Mouse (Mus musculus) kidney, embryonic 16.5 days (tissue): ENCODE results near the gene Barhl1. TPM values are rescaled to one million over a fixed set of nuclear protein-coding genes. Genes with fewer than 3 reads are reported as not detected.

Source experiments
- ATAC-seq: fragments of 200-750 bp; cut with Nextera tagmentation; 2 replicates; pipeline ENCODE4 v1.8.0; 2017; ENCODE audit warnings: moderate TSS enrichment; ENCODE audit not compliant: low FRiP score, low TSS enrichment
- H3K27ac ChIP-seq: fragments of 300-500 bp; sonication (generic); 2 replicates; pipeline ENCODE4 v1.5.1; 2014; ENCODE audit warnings: low read length
- H3K27me3 ChIP-seq: fragments of 300-500 bp; sonication (generic); 2 replicates; pipeline ENCODE4 v1.6.1; 2014; ENCODE audit warnings: low read length, control low read depth, mixed read lengths; ENCODE audit not compliant: insufficient read depth
- H3K36me3 ChIP-seq: fragments of 300-500 bp; sonication (generic); 2 replicates; pipeline ENCODE4 v1.6.1; 2014; ENCODE audit warnings: low read length, control low read depth, mixed read lengths; ENCODE audit not compliant: insufficient read depth
- H3K4me1 ChIP-seq: fragments of 300-500 bp; sonication (generic); 2 replicates; pipeline ENCODE4 v1.6.1; 2014; ENCODE audit warnings: low read length, control low read depth, mixed read lengths; ENCODE audit not compliant: insufficient read depth
- H3K4me2 ChIP-seq: fragments of 300-500 bp; sonication (generic); replicated peaks from 2 replicates; pipeline ENCODE4 v1.6.1; 2014; ENCODE audit warnings: low read depth, low read length
- H3K4me3 ChIP-seq: fragments of 300-500 bp; sonication (generic); 2 replicates; pipeline ENCODE4 v1.5.1; 2014; ENCODE audit warnings: mild to moderate bottlenecking, low read length
- H3K9ac ChIP-seq: fragments of 300-500 bp; sonication (generic); replicated peaks from 2 replicates; pipeline ENCODE4 v1.6.1; 2014; ENCODE audit warnings: low read length
- H3K9me3 ChIP-seq: fragments of 300-500 bp; sonication (generic); 2 replicates; pipeline ENCODE4 v1.6.1; 2016; ENCODE audit warnings: low read length, control low read depth
- WGBS: fragments of 180-500 bp; shearing (Covaris S2); extraction: QIAGEN DNeasy Blood & Tissue Kit; methylation state at CpG from one replicate; pipeline ENCODE4 v1.1.7; 2014; 5-methylcytosine and 5-hydroxymethylcytosine counted together
- polyA plus RNA-seq: library from polyadenylated mRNA; unstranded; fragments of >200 nt; fragmentation: Nextera tagmentation; extraction: Ambion mirVana; gene quantifications from 2 replicates; pipeline ENCODE4 v1.2.1, GENCODE M21; 2015

The Barhl1 gene
- polyA plus RNA-seq, result not detected in 2 replicates

DNA sequence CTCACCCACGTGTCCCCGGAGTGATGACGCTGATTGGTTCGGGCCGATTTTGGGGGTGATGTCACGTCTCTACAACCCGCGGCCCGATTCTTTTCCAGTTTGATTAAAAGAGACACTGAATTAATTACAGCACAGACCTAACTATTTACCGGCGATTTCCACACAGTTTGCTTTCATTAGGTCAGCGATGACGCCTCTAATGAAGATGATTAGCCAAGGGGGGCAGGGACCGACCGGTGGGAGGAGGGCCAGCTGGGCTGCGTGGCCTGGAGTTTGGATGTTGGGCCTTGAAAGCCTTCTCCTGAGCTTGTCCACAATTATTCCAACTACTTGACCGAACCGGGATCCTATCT lies at the start of gene Barhl1:
Gene Barhl1, minus strand, starts transcription at position 156 of the 353 bp plus-strand sequence.
- no peak within 1 kb of the TSS for H3K27ac ChIP-seq
- H3K4me2 ChIP-seq, result 0 out of 2 replicates have a peak within 1 kb of the TSS, but pooled peaks have one; percentile 21
- 2% methylated on average over 18 of the region's 18 CpGs for WGBS
- H3K27me3 ChIP-seq, result peaks cover 97% of the 10 kb centered on the region
- H3K9me3 ChIP-seq, result no peaks in the 10 kb centered on the region
- H3K4me1 ChIP-seq, result no peaks in the 10 kb centered on the region
- H3K4me3 ChIP-seq, result peak within 1 kb of the TSS; percentile 2; the same call in 1 of the 2 replicates
- H3K36me3 ChIP-seq, result no peaks in the 10 kb centered on the region
- ATAC-seq, result no peak
- no peak within 1 kb of the TSS for H3K9ac ChIP-seq

GRCm38 (mm10) chr2:28963565-28963964 lies 47.1 kb upstream of the Barhl1 start:
- Histone ChIP-seq H3K4me1 (peaks cover 17% of the 10 kb centered on the region), H3K9me3 (no peaks in the 10 kb centered on the region), H3K27me3 (peaks cover 59% of the 10 kb centered on the region), H3K4me3 (no peak overlapping the region), H3K9ac (no peak overlapping the region), H3K27ac (peak overlapping the region; percentile 62; the same call in 1 of the 2 replicates), H3K4me2 (no peak overlapping the region), H3K36me3 (no peaks in the 10 kb centered on the region)
- 75% methylated on average over 6 of the region's 6 CpGs for WGBS
- no peak for ATAC-seq

GRCm38 (mm10) chr2:28961636-28962035 lies 45.2 kb upstream of the Barhl1 start:
- H3K27ac ChIP-seq, result no peak overlapping the region
- H3K4me2 ChIP-seq, result no peak overlapping the region
- H3K4me1 ChIP-seq, result peaks cover 12% of the 10 kb centered on the region
- no peaks in the 10 kb centered on the region for H3K36me3 ChIP-seq
- H3K27me3 ChIP-seq, result peaks cover 60% of the 10 kb centered on the region
- no peak for ATAC-seq
- no peak overlapping the region for H3K4me3 ChIP-seq
- WGBS, result 71% methylated on average over 5 of the region's 5 CpGs
- no peaks in the 10 kb centered on the region for H3K9me3 ChIP-seq
- no peak overlapping the region for H3K9ac ChIP-seq

- Histone ChIP-seq H3K27ac (no peak overlapping the region), H3K4me1 (peaks cover 6% of the 10 kb centered on the region), H3K4me3 (no peak overlapping the region), H3K9me3 (no peaks in the 10 kb centered on the region), H3K4me2 (no peak overlapping the region), H3K9ac (no peak overlapping the region), H3K27me3 (peaks cover 64% of the 10 kb centered on the region), H3K36me3 (no peaks in the 10 kb centered on the region)
- 83% methylated on average over 15 of the region's 15 CpGs for WGBS
- ATAC-seq, result no peak
These were observed 44.6 kb upstream of the Barhl1 start for GRCm38 (mm10) chr2:28961024-28961585.

DNA sequence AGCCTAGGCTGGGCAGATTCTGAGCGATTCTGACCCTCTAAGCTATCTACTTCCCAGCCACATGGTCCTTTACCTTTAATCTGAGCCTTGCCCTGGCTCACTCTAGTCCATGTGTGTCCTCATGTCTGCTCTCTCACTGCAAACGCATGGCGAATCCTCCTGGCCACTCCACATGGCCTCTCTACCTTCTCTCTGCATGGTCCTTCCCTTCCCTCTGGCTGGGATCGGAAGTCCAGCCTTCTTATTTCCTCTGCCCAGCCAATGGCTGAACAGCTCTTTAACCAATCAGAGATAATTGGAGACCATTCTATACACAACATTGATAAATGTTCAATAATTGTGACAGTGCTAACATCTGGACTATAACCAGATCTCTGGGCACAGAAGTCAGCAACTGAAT lies 40.4 kb upstream of the Barhl1 start:
- Histone ChIP-seq H3K9ac (no peak overlapping the region), H3K27me3 (peaks cover 68% of the 10 kb centered on the region), H3K4me3 (no peak overlapping the region), H3K9me3 (no peaks in the 10 kb centered on the region), H3K36me3 (no peaks in the 10 kb centered on the region), H3K4me2 (no peak overlapping the region), H3K4me1 (no peaks in the 10 kb centered on the region; the same call in 1 of the 2 replicates), H3K27ac (no peak overlapping the region)
- no peak for ATAC-seq
- WGBS, result 79% methylated on average over 4 of the region's 4 CpGs

- Histone ChIP-seq H3K4me2 (no peak overlapping the region), H3K9ac (no peak overlapping the region), H3K9me3 (no peaks in the 10 kb centered on the region), H3K4me3 (no peak overlapping the region), H3K27ac (no peak overlapping the region), H3K36me3 (no peaks in the 10 kb centered on the region), H3K27me3 (peaks cover 65% of the 10 kb centered on the region), H3K4me1 (no peaks in the 10 kb centered on the region)
- 75% methylated on average over 9 of the region's 9 CpGs for WGBS
- ATAC-seq, result no peak
These were observed 38.1 kb upstream of the Barhl1 start for GRCm38 (mm10) chr2:28954595-28954994.

- Histone ChIP-seq H3K9ac (no peak overlapping the region), H3K36me3 (no peaks in the 10 kb centered on the region), H3K9me3 (no peaks in the 10 kb centered on the region), H3K4me3 (no peak overlapping the region), H3K27ac (no peak overlapping the region), H3K27me3 (peaks cover 61% of the 10 kb centered on the region), H3K4me1 (no peaks in the 10 kb centered on the region), H3K4me2 (no peak overlapping the region)
- 21% methylated on average over 8 of the region's 8 CpGs for WGBS
- ATAC-seq, result no peak
These were observed 36.5 kb upstream of the Barhl1 start for GRCm38 (mm10) chr2:28952981-28953380.

GRCm38 (mm10) chr2:28946312-28946711 lies 29.8 kb upstream of the Barhl1 start:
- H3K9ac ChIP-seq, result no peak overlapping the region
- ATAC-seq, result no peak
- 78% methylated on average over 3 of the region's 3 CpGs for WGBS
- no peaks in the 10 kb centered on the region for H3K36me3 ChIP-seq
- peaks cover 74% of the 10 kb centered on the region for H3K27me3 ChIP-seq
- H3K4me1 ChIP-seq, result peaks cover 11% of the 10 kb centered on the region; the same call in 1 of the 2 replicates
- no peaks in the 10 kb centered on the region for H3K9me3 ChIP-seq
- no peak overlapping the region for H3K4me2 ChIP-seq
- no peak overlapping the region for H3K27ac ChIP-seq
- H3K4me3 ChIP-seq, result no peak overlapping the region

DNA sequence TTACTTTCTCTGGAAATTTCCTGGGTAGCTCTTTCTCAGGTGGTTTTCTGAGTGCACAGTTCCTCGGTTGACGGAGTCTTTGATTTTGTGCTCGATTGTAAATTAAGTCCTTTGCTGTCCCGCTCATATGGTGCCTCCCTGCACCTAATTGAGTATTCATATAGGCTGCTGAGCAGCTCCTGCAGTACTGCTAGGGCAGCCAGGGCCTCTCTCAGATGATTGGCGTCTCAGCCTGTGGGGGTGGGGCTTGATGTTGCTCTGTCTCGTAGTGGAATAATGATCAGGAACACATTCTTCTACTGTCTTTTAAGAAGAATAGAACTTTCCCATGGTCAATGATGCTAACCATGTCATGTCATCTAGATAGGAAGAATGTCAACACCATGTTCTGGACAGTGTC lies 28.9 kb upstream of the Barhl1 start:
- no peak overlapping the region for H3K9ac ChIP-seq
- no peak overlapping the region for H3K4me2 ChIP-seq
- no peaks in the 10 kb centered on the region for H3K36me3 ChIP-seq
- peaks cover 11% of the 10 kb centered on the region; the same call in 1 of the 2 replicates for H3K4me1 ChIP-seq
- no peak overlapping the region for H3K4me3 ChIP-seq
- WGBS, result 38% methylated on average over 6 of the region's 6 CpGs
- no peak for ATAC-seq
- H3K27me3 ChIP-seq, result peaks cover 82% of the 10 kb centered on the region
- H3K9me3 ChIP-seq, result no peaks in the 10 kb centered on the region
- H3K27ac ChIP-seq, result no peak overlapping the region

- Histone ChIP-seq H3K36me3 (no peaks in the 10 kb centered on the region), H3K4me2 (peak overlapping the region; percentile 26; the same call in 1 of the 2 replicates), H3K27me3 (peaks cover 89% of the 10 kb centered on the region), H3K27ac (no peak overlapping the region), H3K9me3 (no peaks in the 10 kb centered on the region), H3K9ac (no peak overlapping the region), H3K4me1 (peaks cover 11% of the 10 kb centered on the region; the same call in 1 of the 2 replicates), H3K4me3 (0 out of 2 replicates have a peak overlapping the region, but pooled peaks have one; percentile 4)
- WGBS, result 11% methylated on average over 30 of the region's 30 CpGs
- no peak for ATAC-seq
These were observed 27.4 kb upstream of the Barhl1 start for GRCm38 (mm10) chr2:28943666-28944516.
